Mouse (Mus musculus) liver, embryonic 16.5 days (tissue): ENCODE measurements at regions not wholly inside any gene's neighbourhood (a gene's known extent, or its start where the extent isn't known, plus 50 kb on each side); places are given as distances from the start of the nearest gene placed in this dataset.

Experiments
- ATAC-seq: fragments of 200-750 bp; cut with Nextera tagmentation; 2 replicates; pipeline ENCODE4 v1.8.0; 2017; ENCODE audit warnings: low read depth, mild to moderate bottlenecking, moderate number of reproducible peaks, moderate library complexity
- H3K27ac ChIP-seq: fragments of 300-500 bp; sonication (generic); 2 replicates; pipeline ENCODE4 v1.5.1; 2014; ENCODE audit warnings: mild to moderate bottlenecking, low read length
- H3K27me3 ChIP-seq: fragments of 300-500 bp; sonication (generic); 2 replicates; pipeline ENCODE4 v1.6.1; 2014; ENCODE audit warnings: low read depth, low read length, mixed read lengths; ENCODE audit not compliant: control insufficient read depth, insufficient read depth
- H3K36me3 ChIP-seq: fragments of 300-500 bp; sonication (generic); 2 replicates; pipeline ENCODE4 v1.6.1; 2014; ENCODE audit warnings: mild to moderate bottlenecking; ENCODE audit not compliant: control insufficient read depth, insufficient read depth
- H3K4me1 ChIP-seq: fragments of 300-500 bp; sonication (generic); 2 replicates; pipeline ENCODE4 v1.6.1; 2014; ENCODE audit warnings: low read depth, low read length, mixed read lengths; ENCODE audit not compliant: control insufficient read depth
- H3K4me2 ChIP-seq: fragments of 300-500 bp; sonication (generic); 2 replicates; pipeline ENCODE4 v1.6.1; 2014; ENCODE audit warnings: low read depth, low read length, mixed read lengths
- H3K4me3 ChIP-seq: fragments of 300-500 bp; sonication (generic); 2 replicates; pipeline ENCODE4 v1.5.1; 2014; ENCODE audit warnings: low read depth, mild to moderate bottlenecking, low read length
- H3K9ac ChIP-seq: fragments of 300-500 bp; sonication (generic); 2 replicates; pipeline ENCODE4 v1.6.1; 2014; ENCODE audit warnings: low read depth, low read length
- H3K9me3 ChIP-seq: fragments of 300-500 bp; sonication (generic); replicated peaks from 2 replicates; pipeline ENCODE4 v1.6.1; 2016; ENCODE audit warnings: low read length; ENCODE audit not compliant: control insufficient read depth
- WGBS: fragments of 180-500 bp; shearing (Covaris S2); extraction: QIAGEN DNeasy Blood & Tissue Kit; methylation state at CpG from one replicate; pipeline ENCODE4 v1.1.7; 2014; ENCODE audit not compliant: insufficient replicate concordance; 5-methylcytosine and 5-hydroxymethylcytosine counted together

GRCm38 (mm10) chr4:33588127-33588526, 278.0 kb downstream of the Rngtt start:
- Histone ChIP-seq H3K4me3 (no peak overlapping the region), H3K27me3 (no peaks in the 10 kb centered on the region), H3K4me1 (no peaks in the 10 kb centered on the region), H3K27ac (no peak overlapping the region), H3K36me3 (no peaks in the 10 kb centered on the region), H3K4me2 (no peak overlapping the region), H3K9ac (no peak overlapping the region), H3K9me3 (no peaks in the 10 kb centered on the region)
- 50% methylated on average over 5 of the region's 5 CpGs for WGBS
- no peak for ATAC-seq

DNA sequence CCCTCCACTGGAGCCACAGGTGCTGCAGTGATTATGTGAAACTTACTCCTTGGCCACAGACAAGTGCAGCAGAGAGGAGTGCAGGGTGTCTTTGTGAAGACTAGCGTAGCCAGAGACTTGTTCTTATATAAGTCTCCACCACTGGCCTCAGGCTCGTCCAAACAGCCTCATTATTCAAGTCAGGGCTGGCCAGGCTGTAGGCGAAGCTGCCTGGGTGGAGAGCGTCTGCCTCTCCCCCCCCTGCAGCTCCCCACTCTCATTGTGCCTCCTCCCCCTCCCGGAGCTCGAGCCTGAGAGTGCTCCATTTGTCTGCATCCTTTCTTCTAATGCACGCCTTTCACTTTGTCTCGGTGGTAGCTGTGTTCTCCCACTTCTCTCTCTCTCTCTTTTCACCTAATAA, 279.1 kb downstream of the Rngtt start:
- H3K27me3 ChIP-seq = no peaks in the 10 kb centered on the region
- H3K36me3 ChIP-seq = no peaks in the 10 kb centered on the region
- no peak overlapping the region for H3K4me2 ChIP-seq
- H3K9me3 ChIP-seq = no peaks in the 10 kb centered on the region
- no peaks in the 10 kb centered on the region for H3K4me1 ChIP-seq
- no peak overlapping the region for H3K4me3 ChIP-seq
- no peak for ATAC-seq
- no peak overlapping the region for H3K27ac ChIP-seq
- H3K9ac ChIP-seq = no peak overlapping the region
- WGBS = 22% methylated on average over 8 of the region's 8 CpGs

- Histone ChIP-seq H3K4me1 (no peaks in the 10 kb centered on the region), H3K4me2 (no peak overlapping the region), H3K27ac (no peak overlapping the region), H3K4me3 (no peak overlapping the region), H3K36me3 (no peaks in the 10 kb centered on the region), H3K9ac (no peak overlapping the region), H3K9me3 (no peaks in the 10 kb centered on the region), H3K27me3 (no peaks in the 10 kb centered on the region)
- ATAC-seq = no peak
- 55% methylated on average over 11 of the region's 11 CpGs for WGBS
These were observed 285.0 kb downstream of the Rngtt start for GRCm38 (mm10) chr4:33594997-33595657.

- H3K4me2 ChIP-seq = no peak overlapping the region
- no peak overlapping the region for H3K4me3 ChIP-seq
- no peaks in the 10 kb centered on the region for H3K9me3 ChIP-seq
- no peaks in the 10 kb centered on the region for H3K4me1 ChIP-seq
- H3K27ac ChIP-seq = no peak overlapping the region
- 68% methylated on average over 9 of the region's 9 CpGs for WGBS
- H3K9ac ChIP-seq = no peak overlapping the region
- no peaks in the 10 kb centered on the region for H3K36me3 ChIP-seq
- ATAC-seq = no peak
- H3K27me3 ChIP-seq = no peaks in the 10 kb centered on the region
These were observed 285.7 kb downstream of the Rngtt start for GRCm38 (mm10) chr4:33595763-33596162.

GRCm38 (mm10) chr4:33599966-33600365, 289.9 kb downstream of the Rngtt start:
- H3K27me3 ChIP-seq = no peaks in the 10 kb centered on the region
- 41% methylated on average over 1 of the region's 1 CpGs for WGBS
- no peak overlapping the region for H3K4me2 ChIP-seq
- H3K9ac ChIP-seq = no peak overlapping the region
- no peak for ATAC-seq
- H3K27ac ChIP-seq = no peak overlapping the region
- no peak overlapping the region for H3K4me3 ChIP-seq
- H3K36me3 ChIP-seq = no peaks in the 10 kb centered on the region
- H3K4me1 ChIP-seq = no peaks in the 10 kb centered on the region
- H3K9me3 ChIP-seq = no peaks in the 10 kb centered on the region

- no peaks in the 10 kb centered on the region for H3K4me1 ChIP-seq
- H3K36me3 ChIP-seq = no peaks in the 10 kb centered on the region
- H3K27me3 ChIP-seq = no peaks in the 10 kb centered on the region
- no peak overlapping the region for H3K4me3 ChIP-seq
- no peak overlapping the region for H3K4me2 ChIP-seq
- 45% methylated on average over 6 of the region's 6 CpGs for WGBS
- H3K27ac ChIP-seq = no peak overlapping the region
- H3K9me3 ChIP-seq = no peaks in the 10 kb centered on the region
- H3K9ac ChIP-seq = no peak overlapping the region
- no peak for ATAC-seq
These were observed 290.7 kb downstream of the Rngtt start for GRCm38 (mm10) chr4:33600805-33601204.

DNA sequence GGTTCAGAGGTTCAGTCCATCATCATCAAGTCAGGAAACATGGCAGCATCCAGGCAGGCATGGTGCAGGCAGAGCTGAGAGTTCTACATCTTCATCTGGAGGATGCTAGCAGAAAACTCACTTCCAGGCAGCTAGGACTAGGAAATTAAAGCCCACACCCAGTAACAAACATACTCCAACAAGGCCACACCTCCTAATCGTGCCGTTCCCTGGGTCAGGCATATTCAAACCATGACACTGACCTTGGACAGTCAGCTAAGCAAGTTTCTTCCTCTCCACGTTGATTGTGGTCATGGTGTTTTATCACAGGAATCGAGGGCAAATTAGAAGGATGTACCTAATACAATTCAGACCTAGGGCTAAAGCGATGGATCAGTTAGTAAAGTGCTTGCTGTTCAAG, 294.5 kb downstream of the Rngtt start:
- H3K9me3 ChIP-seq = no peaks in the 10 kb centered on the region
- no peak for ATAC-seq
- no peak overlapping the region for H3K27ac ChIP-seq
- H3K9ac ChIP-seq = no peak overlapping the region
- H3K4me2 ChIP-seq = no peak overlapping the region
- H3K4me3 ChIP-seq = no peak overlapping the region
- H3K27me3 ChIP-seq = no peaks in the 10 kb centered on the region
- WGBS = 70% methylated on average over 5 of the region's 5 CpGs
- no peaks in the 10 kb centered on the region for H3K36me3 ChIP-seq
- no peaks in the 10 kb centered on the region for H3K4me1 ChIP-seq

- no peaks in the 10 kb centered on the region for H3K9me3 ChIP-seq
- 60% methylated on average over 5 of the region's 5 CpGs for WGBS
These were observed 284.4 kb upstream of the Cnr1 start for GRCm38 (mm10) chr4:33639821-33640575.

GRCm38 (mm10) chr4:33640576-33641255, 283.7 kb upstream of the Cnr1 start:
- no peak overlapping the region for H3K4me3 ChIP-seq
- no peaks in the 10 kb centered on the region for H3K4me1 ChIP-seq
- H3K27me3 ChIP-seq = no peaks in the 10 kb centered on the region
- no peak overlapping the region for H3K9ac ChIP-seq
- no peak overlapping the region for H3K4me2 ChIP-seq
- no peaks in the 10 kb centered on the region for H3K9me3 ChIP-seq
- no peaks in the 10 kb centered on the region for H3K36me3 ChIP-seq
- WGBS = 68% methylated on average over 11 of the region's 11 CpGs
- H3K27ac ChIP-seq = no peak overlapping the region
- ATAC-seq = no peak

More at GRCm38 (mm10) chr4:33639821-33640575, 284.4 kb upstream of the Cnr1 start:
- H3K4me2 ChIP-seq = no peak overlapping the region
- H3K4me1 ChIP-seq = no peaks in the 10 kb centered on the region
- H3K4me3 ChIP-seq = no peak overlapping the region
- H3K27ac ChIP-seq = no peak overlapping the region
- no peaks in the 10 kb centered on the region for H3K27me3 ChIP-seq
- H3K36me3 ChIP-seq = no peaks in the 10 kb centered on the region
- H3K9ac ChIP-seq = no peak overlapping the region
- no peak for ATAC-seq
